Mouse (Mus musculus): ENCODE measurements at regions not wholly inside any gene's neighbourhood (a gene's known extent, or its start where the extent isn't known, plus 50 kb on each side); places are given as distances from the start of the nearest gene placed in this dataset.

GRCm38 (mm10) chr14:31946032-31946431 lies 82.8 kb upstream of the Galnt15 start:
- DNase-seq = no peak

- DNase-seq = no peak
These were observed 81.5 kb upstream of the Galnt15 start for GRCm38 (mm10) chr14:31947246-31947645.

GRCm38 (mm10) chr14:31951894-31952293 lies 76.9 kb upstream of the Galnt15 start:
- no peak for DNase-seq

- DNase-seq = no peak
These were observed 75.0 kb upstream of the Galnt15 start for GRCm38 (mm10) chr14:31953783-31954182.

GRCm38 (mm10) chr14:31954945-31955344 lies 73.8 kb upstream of the Galnt15 start:
- DNase-seq = peak; percentile 77 to 82

GRCm38 (mm10) chr14:31957211-31957638 lies 71.6 kb upstream of the Galnt15 start:
- DNase-seq = no peak

GRCm38 (mm10) chr14:31960201-31960854 lies 68.5 kb upstream of the Galnt15 start:
- DNase-seq = no peak

GRCm38 (mm10) chr14:31961442-31961841 lies 67.3 kb upstream of the Galnt15 start:
- no peak for DNase-seq

- DNase-seq = no peak
These were observed 65.5 kb upstream of the Galnt15 start for GRCm38 (mm10) chr14:31963131-31963911.

GRCm38 (mm10) chr14:31964076-31964475 lies 64.7 kb upstream of the Galnt15 start:
- no peak for DNase-seq

GRCm38 (mm10) chr14:31964831-31965230 lies 64.0 kb upstream of the Galnt15 start:
- no peak for DNase-seq

GRCm38 (mm10) chr14:31969531-31969930 lies 59.3 kb upstream of the Galnt15 start:
- DNase-seq = no peak

- DNase-seq = no peak
These were observed 58.5 kb upstream of the Galnt15 start for GRCm38 (mm10) chr14:31970245-31970830.

- DNase-seq = no peak
These were observed 57.9 kb upstream of the Galnt15 start for GRCm38 (mm10) chr14:31970851-31971250.

- no peak for DNase-seq
These were observed 55.1 kb upstream of the Galnt15 start for GRCm38 (mm10) chr14:31973702-31974101.

GRCm38 (mm10) chr14:31978196-31978595 lies 50.6 kb upstream of the Galnt15 start:
- no peak for DNase-seq

GRCm38 (mm10) chr14:31978690-31979089 lies 50.1 kb upstream of the Galnt15 start:
- DNase-seq = no peak
